Mouse (Mus musculus): ENCODE results near the gene Tnfaip1. TPM values are rescaled to one million over a fixed set of nuclear protein-coding genes. Genes with fewer than 3 reads are reported as not detected.

The Tnfaip1 gene
- 30.2 and 44.7 TPM in 2 replicates for polyA plus RNA-seq (2012; rRNA removed; ENCODE audit: low replicate concordance)

GRCm38 (mm10) chr11:78536080-78536689, at the start of gene Tnfaip1, which contains the start of gene Ift20:
Gene Tnfaip1, minus strand, starts transcription at chr11:78536332.
Gene Ift20, plus strand, starts transcription at chr11:78536361.

GRCm38 (mm10) chr11:78550168-78551058, 14.3 kb upstream of the Tnfaip1 start, which contains the start of gene Tmem97:
Gene Tmem97, minus strand, starts transcription at chr11:78550777.

DNA sequence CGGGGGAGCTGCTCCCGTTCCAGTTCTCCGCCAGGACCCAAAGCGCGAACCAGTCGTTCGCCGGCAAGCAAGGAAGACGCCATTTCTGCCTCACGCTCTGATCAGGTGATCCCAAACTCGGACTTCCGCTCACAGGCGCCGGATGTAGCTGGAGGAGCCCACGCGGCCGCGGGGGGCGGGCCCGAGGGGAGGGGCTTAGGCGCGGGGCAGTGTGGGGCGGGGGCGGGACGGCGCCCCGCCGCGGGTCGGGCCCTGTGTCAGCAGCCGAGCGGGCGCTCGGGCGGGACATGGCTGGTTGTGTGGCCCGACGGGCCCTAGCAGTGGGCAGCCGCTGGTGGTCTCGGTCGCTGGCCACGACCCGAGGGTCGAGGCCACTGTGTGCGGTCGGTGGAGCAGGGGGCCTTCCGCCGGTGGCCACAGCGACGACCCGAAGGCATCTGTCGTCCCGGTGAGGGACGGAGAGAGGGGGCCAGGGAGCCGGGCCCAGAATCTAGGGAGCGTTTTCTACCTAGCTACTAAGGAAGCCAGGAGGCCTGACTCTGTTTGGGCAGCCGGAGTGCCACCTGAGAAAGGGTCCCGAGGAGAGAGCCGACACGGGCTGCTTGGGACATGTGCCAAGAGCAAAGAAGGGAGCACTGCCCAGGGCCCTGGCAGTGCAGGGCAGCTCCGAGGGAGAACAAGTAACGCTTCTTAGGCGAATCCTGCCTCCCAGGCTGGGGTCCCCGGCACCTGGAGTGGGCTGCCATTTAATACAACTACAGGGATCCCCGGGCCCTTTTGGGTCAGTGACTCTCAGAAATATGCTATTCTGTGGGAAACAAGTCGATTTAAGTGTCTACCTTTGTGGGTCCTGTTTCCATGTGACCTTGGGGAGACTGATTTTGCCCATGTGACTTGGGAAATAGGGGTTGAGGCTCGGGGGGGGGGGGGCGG, 23.8 kb downstream of the Tnfaip1 start, which contains the start of the genes Tmem199 and Poldip2:
TSS of gene Tmem199 (minus strand) at position 148 of the 933 bp plus-strand sequence.
TSS of gene Poldip2 (plus strand) at position 169 of the 933 bp plus-strand sequence.

GRCm38 (mm10) chr11:78502909-78503650, 33.1 kb downstream of the Tnfaip1 start, which contains the start of gene Sebox:
Gene Sebox, plus strand, starts transcription at chr11:78503447.

DNA sequence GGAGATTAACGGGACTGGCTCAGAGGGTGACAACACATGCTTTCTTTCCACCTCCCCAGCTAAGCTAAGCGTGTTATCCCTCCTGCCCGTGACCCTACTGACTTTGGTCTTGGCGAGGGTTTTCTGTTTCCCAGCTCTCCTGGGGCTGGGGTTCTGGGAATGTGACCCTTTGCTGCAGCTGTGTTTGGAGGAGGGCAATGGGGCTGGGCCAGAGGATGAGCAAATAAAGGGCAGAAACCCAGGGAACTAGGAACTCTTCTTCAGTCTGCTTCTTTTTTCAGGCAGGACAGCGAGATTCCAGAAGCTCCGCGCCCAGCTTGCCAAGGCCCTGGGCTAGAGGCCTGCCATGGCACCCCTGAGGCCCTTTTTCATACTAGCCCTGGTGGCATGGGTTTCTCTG, 37.1 kb downstream of the Tnfaip1 start, which contains the start of gene Vtn:
TSS of gene Vtn (plus strand) at position 88 of the 400 bp plus-strand sequence.

DNA sequence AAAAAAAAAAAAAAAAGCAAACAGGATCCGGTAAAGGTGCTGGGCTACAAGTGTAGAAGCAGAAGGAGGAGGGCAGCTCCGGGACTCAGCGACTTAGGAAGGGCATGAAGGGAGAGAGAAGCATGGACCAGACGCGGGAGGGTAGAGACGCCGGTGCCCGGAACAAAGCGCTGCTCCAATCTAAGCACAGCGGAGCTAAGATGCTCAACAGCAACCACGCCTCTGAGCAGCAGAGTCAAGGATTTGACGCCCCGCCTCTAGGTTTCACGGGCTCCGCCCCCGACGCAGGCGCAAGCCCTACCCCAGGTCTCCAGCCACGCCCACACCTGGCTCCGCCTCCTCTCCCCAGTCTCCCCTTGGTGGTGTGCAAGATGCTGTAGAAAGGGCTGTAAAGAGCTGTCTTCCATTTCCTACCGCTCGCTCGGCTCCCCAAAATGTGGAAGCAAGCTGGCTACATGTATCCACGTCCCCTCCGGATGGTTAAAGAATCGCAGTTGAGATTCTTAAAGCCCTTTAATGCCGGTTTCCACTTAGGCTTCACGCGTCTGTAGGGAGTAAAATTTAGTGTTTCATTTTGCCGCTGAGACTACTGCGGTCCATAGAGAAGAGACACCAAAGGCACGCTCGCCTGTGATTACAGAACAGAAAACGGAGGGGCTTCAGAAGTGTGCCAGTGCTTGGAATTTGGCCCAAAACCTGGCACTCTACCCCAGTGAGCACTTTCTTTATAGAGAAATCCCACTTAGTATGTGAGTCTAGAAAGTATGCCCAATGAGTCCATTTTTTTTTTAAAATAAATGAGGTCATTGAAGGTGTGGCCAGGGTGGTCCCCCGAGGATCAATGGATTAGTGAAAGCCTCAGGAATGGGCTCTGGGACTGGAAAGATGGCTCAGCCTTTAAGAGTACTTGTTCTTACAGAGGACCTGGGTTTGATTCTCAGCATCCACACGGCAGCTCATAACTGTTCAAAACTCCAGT, 38.3 kb downstream of the Tnfaip1 start, which contains the start of gene Sarm1:
TSS of gene Sarm1 (minus strand) at position 211 of the 979 bp plus-strand sequence.

Other genes starting within 250 kb of the Tnfaip1 start
- gene BC030499, start 245.5 kb downstream of the Tnfaip1 start, polyA plus RNA-seq (2012; rRNA removed; ENCODE audit: low replicate concordance) = 0.10 and 0.50 TPM in 2 replicates
- 1.6 and 2.6 TPM in 2 replicates for gene Spag5, start 234.8 kb downstream of the Tnfaip1 start, polyA plus RNA-seq (2012; rRNA removed; ENCODE audit: low replicate concordance)
- 18.0 and 27.1 TPM in 2 replicates for gene Aldoc, start 213.4 kb downstream of the Tnfaip1 start, polyA plus RNA-seq (2012; rRNA removed; ENCODE audit: low replicate concordance)
- 87.7 and 99.7 TPM in 2 replicates for gene Pigs, start 207.9 kb downstream of the Tnfaip1 start, polyA plus RNA-seq (2012; rRNA removed; ENCODE audit: low replicate concordance)
- gene Unc119, start 192.8 kb downstream of the Tnfaip1 start, polyA plus RNA-seq (2012; rRNA removed; ENCODE audit: low replicate concordance) = 92.2 and 115 TPM in 2 replicates
- 0.04 and 0.24 TPM in 2 replicates for gene Foxn1, start 149.8 kb downstream of the Tnfaip1 start, polyA plus RNA-seq (2012; rRNA removed; ENCODE audit: low replicate concordance)
- gene Slc13a2, start 114.1 kb downstream of the Tnfaip1 start, polyA plus RNA-seq (2012; rRNA removed; ENCODE audit: low replicate concordance) = 0.45 and 0.98 TPM in 2 replicates
- gene Slc46a1, start 70.6 kb downstream of the Tnfaip1 start, polyA plus RNA-seq (2012; rRNA removed; ENCODE audit: low replicate concordance) = 36.6 and 36.8 TPM in 2 replicates
- gene Sarm1, start 38.6 kb downstream of the Tnfaip1 start, polyA plus RNA-seq (2012; rRNA removed; ENCODE audit: low replicate concordance) = 1.1 and 1.2 TPM in 2 replicates
- gene Vtn, start 37.2 kb downstream of the Tnfaip1 start, polyA plus RNA-seq (2012; rRNA removed; ENCODE audit: low replicate concordance) = 32.4 and 41.2 TPM in 2 replicates
- gene Sebox, start 32.9 kb downstream of the Tnfaip1 start, polyA plus RNA-seq (2012; rRNA removed; ENCODE audit: low replicate concordance) = 0.14 TPM in 1 of 2 replicates, not detected in the other
- 9.3 and 14.5 TPM in 2 replicates for gene Tmem199, start 24.2 kb downstream of the Tnfaip1 start, polyA plus RNA-seq (2012; rRNA removed; ENCODE audit: low replicate concordance)
- 59.3 and 88.1 TPM in 2 replicates for gene Poldip2, start 24.1 kb downstream of the Tnfaip1 start, polyA plus RNA-seq (2012; rRNA removed; ENCODE audit: low replicate concordance)
- 44.7 and 54.9 TPM in 2 replicates for gene Ift20, start within 50 bp of the Tnfaip1 start, polyA plus RNA-seq (2012; rRNA removed; ENCODE audit: low replicate concordance)
- gene Tmem97, start 14.4 kb upstream of the Tnfaip1 start, polyA plus RNA-seq (2012; rRNA removed; ENCODE audit: low replicate concordance) = 16.0 and 16.7 TPM in 2 replicates
- gene Nlk, start 161.0 kb upstream of the Tnfaip1 start, polyA plus RNA-seq (2012; rRNA removed; ENCODE audit: low replicate concordance) = 14.5 and 23.6 TPM in 2 replicates
- gene Ccnq, start 215.4 kb upstream of the Tnfaip1 start, polyA plus RNA-seq (2012; rRNA removed; ENCODE audit: low replicate concordance) = 42.8 and 60.6 TPM in 2 replicates

Measured in mammary gland, adult 2 months (tissue).